Mouse (Mus musculus): Measurements from ENCODE around the gene Hectd4. TPM values are rescaled to one million over a fixed set of nuclear protein-coding genes. Genes with fewer than 3 reads are reported as not detected.
"Not testable (repeated sequence)": the region's sequence is repeated elsewhere in the genome, so short reads cannot be mapped to it uniquely, and the experiment has no call there.

Gene Hectd4
- polyA plus RNA-seq, 1 experiment, result 28.8 TPM

GRCm38 (mm10) chr5:121224856-121225255, 4.8 kb downstream of the Hectd4 start:
- Histone ChIP-seq H3K4me3 (ENCODE audit: low read depth, low read length) (no peak overlapping the region), H3K4me1 (ENCODE audit: control insufficient read depth, insufficient read depth, insufficient read length, low read length) (peaks cover 16% of the 10 kb centered on the region)
- 61% methylated on average over 3 of the region's 3 CpGs for WGBS

GRCm38 (mm10) chr5:121225854-121226253, 5.8 kb downstream of the Hectd4 start:
- Histone ChIP-seq H3K4me1 (ENCODE audit: control insufficient read depth, insufficient read depth, insufficient read length, low read length) (peaks cover 25% of the 10 kb centered on the region), H3K36me3 (ENCODE audit: control insufficient read depth, insufficient read depth, low read length) (peaks cover 2% of the 10 kb centered on the region; the same call in 1 of the 2 replicates), H3K27ac (ENCODE audit: insufficient read depth, low read depth, low read length) (peak overlapping the region; percentile 38), H3K4me3 (ENCODE audit: low read depth, low read length) (no peak overlapping the region), H3K27me3 (ENCODE audit: control insufficient read depth, insufficient read depth, low read length) (no peaks in the 10 kb centered on the region)
- no peak for TF ChIP-seq POLR2A (IDR thresholded peaks at IDR 0.05; ENCODE audit: low read depth, low read length)
- TF ChIP-seq CTCF (IDR thresholded peaks at IDR 0.05; ENCODE audit: extremely low read depth, insufficient read length, insufficient replicate concordance, low read depth, low read length), result no peak
- WGBS, result 27% methylated on average over 2 of the region's 2 CpGs

More at GRCm38 (mm10) chr5:121224856-121225255, 4.8 kb downstream of the Hectd4 start:
- TF ChIP-seq CTCF (IDR thresholded peaks at IDR 0.05; ENCODE audit: extremely low read depth, insufficient read length, insufficient replicate concordance, low read depth, low read length), result no peak
- no peaks in the 10 kb centered on the region for H3K27me3 ChIP-seq (ENCODE audit: control insufficient read depth, insufficient read depth, low read length)
- peaks cover 2% of the 10 kb centered on the region; the same call in 1 of the 2 replicates for H3K36me3 ChIP-seq (ENCODE audit: control insufficient read depth, insufficient read depth, low read length)
- H3K27ac ChIP-seq (ENCODE audit: insufficient read depth, low read depth, low read length), result no peak overlapping the region

GRCm38 (mm10) chr5:121226406-121226805, 6.4 kb downstream of the Hectd4 start:
- Histone ChIP-seq H3K4me3 (ENCODE audit: low read depth, low read length) (no peak overlapping the region), H3K27me3 (ENCODE audit: control insufficient read depth, insufficient read depth, low read length) (no peaks in the 10 kb centered on the region), H3K4me1 (ENCODE audit: control insufficient read depth, insufficient read depth, insufficient read length, low read length) (peaks cover 25% of the 10 kb centered on the region; the same call in 1 of the 2 replicates), H3K27ac (ENCODE audit: insufficient read depth, low read depth, low read length) (peak overlapping the region; percentile 38), H3K36me3 (ENCODE audit: control insufficient read depth, insufficient read depth, low read length) (0 out of 2 replicates have a peak, but pooled peaks cover 2% of the 10 kb centered on the region)
- WGBS, result 28% methylated on average over 3 of the region's 3 CpGs
- TF ChIP-seq POLR2A (IDR thresholded peaks at IDR 0.05; ENCODE audit: low read depth, low read length) (no peak), CTCF (IDR thresholded peaks at IDR 0.05; ENCODE audit: extremely low read depth, insufficient read length, insufficient replicate concordance, low read depth, low read length) (no peak)

DNA sequence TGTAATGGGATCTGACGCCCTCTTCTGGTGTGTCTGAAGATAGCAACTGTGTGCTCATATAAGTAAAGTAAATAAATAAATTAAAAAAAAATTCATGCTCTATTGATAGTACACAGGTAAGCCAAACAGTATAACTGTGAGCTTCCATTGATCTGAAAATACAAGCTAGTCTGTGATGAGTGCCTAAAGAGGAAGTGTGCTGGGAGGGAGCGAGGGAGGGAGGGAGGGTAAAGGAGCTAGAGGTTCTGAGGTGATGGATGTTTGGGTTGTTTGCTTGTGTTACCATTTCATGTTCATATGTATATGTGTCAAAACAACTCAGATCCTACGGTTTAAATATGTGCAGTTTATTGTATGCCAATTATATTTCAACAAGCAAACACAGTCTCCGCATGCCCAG, 6.8 kb downstream of the Hectd4 start:
- WGBS, result 65% methylated on average over 4 of the region's 4 CpGs
- Histone ChIP-seq H3K27ac (ENCODE audit: insufficient read depth, low read depth, low read length) (peak overlapping the region; percentile 64; the same call in 1 of the 2 replicates), H3K4me1 (ENCODE audit: control insufficient read depth, insufficient read depth, insufficient read length, low read length) (peaks cover 24% of the 10 kb centered on the region; the same call in 1 of the 2 replicates), H3K36me3 (ENCODE audit: control insufficient read depth, insufficient read depth, low read length) (0 out of 2 replicates have a peak, but pooled peaks cover 2% of the 10 kb centered on the region), H3K27me3 (ENCODE audit: control insufficient read depth, insufficient read depth, low read length) (no peaks in the 10 kb centered on the region), H3K4me3 (ENCODE audit: low read depth, low read length) (no peak overlapping the region)
- TF ChIP-seq POLR2A (IDR thresholded peaks at IDR 0.05; ENCODE audit: low read depth, low read length), result no peak
- no peak for TF ChIP-seq CTCF (IDR thresholded peaks at IDR 0.05; ENCODE audit: extremely low read depth, insufficient read length, insufficient replicate concordance, low read depth, low read length)

DNA sequence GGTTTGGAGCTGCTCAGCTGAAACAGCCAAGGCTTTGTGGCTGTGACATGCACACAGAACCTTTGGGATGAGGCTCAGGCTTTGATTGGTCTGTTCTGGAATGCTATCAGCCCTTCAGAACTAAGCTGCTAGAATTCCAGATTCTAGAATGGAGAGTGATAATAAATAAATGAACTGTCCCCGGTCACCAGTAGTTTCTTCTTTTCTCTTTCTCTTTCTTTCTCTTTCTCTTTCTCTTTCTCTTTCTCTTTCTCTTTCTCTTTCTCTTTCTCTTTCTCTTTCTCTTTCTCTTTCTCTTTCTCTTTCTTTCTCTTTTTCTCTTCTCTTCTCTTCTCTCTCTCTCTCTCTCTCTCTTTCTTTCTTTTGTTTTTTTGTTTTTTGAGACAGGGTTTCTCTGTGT, 7.3 kb downstream of the Hectd4 start:
- peak overlapping the region; percentile 64 for H3K27ac ChIP-seq (ENCODE audit: insufficient read depth, low read depth, low read length)
- 53% methylated on average over 1 of the region's 1 CpGs for WGBS

DNA sequence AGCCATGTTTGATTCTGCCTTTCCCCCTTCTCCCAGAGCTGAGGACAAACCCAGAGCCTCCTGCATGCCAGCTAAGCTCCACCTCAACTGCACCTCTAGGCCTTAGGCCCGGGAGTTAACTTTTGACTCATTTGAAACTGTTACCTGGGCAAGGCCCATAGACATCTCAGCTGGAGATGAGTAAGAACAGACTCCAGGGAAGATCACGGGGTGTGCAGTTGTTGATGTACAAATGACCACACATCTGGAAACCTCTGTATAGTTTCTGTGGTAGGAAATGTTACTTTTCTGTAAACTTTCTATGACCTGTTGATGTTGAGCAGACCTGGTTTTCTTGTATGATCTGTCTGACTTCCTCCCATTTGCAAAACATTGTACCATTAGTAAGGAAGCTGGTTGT, 9.2 kb downstream of the Hectd4 start:
- 0 out of 2 replicates have a peak, but pooled peaks cover 2% of the 10 kb centered on the region for H3K36me3 ChIP-seq (ENCODE audit: control insufficient read depth, insufficient read depth, low read length)
- WGBS, result 75% methylated on average over 2 of the region's 2 CpGs
- no peak overlapping the region for H3K27ac ChIP-seq (ENCODE audit: insufficient read depth, low read depth, low read length)
- H3K27me3 ChIP-seq (ENCODE audit: control insufficient read depth, insufficient read depth, low read length), result no peaks in the 10 kb centered on the region
- H3K4me1 ChIP-seq (ENCODE audit: control insufficient read depth, insufficient read depth, insufficient read length, low read length), result peaks cover 28% of the 10 kb centered on the region; the same call in 1 of the 2 replicates
- no peak overlapping the region for H3K4me3 ChIP-seq (ENCODE audit: low read depth, low read length)
- no peak for TF ChIP-seq POLR2A (IDR thresholded peaks at IDR 0.05; ENCODE audit: low read depth, low read length)
- no peak for TF ChIP-seq CTCF (IDR thresholded peaks at IDR 0.05; ENCODE audit: extremely low read depth, insufficient read length, insufficient replicate concordance, low read depth, low read length)

More for the DNA sequence above, 7.3 kb downstream of the Hectd4 start:
- H3K27me3 ChIP-seq (ENCODE audit: control insufficient read depth, insufficient read depth, low read length); H3K4me3 ChIP-seq (ENCODE audit: low read depth, low read length); H3K36me3 ChIP-seq (ENCODE audit: control insufficient read depth, insufficient read depth, low read length): not testable (repeated sequence)
- H3K4me1 ChIP-seq (ENCODE audit: control insufficient read depth, insufficient read depth, insufficient read length, low read length), result peaks cover 24% of the 10 kb centered on the region; the same call in 1 of the 2 replicates

- H3K4me3 ChIP-seq (ENCODE audit: low read depth, low read length), result no peak overlapping the region
- no peak overlapping the region for H3K27ac ChIP-seq (ENCODE audit: insufficient read depth, low read depth, low read length)
- TF ChIP-seq POLR2A (IDR thresholded peaks at IDR 0.05; ENCODE audit: low read depth, low read length), result no peak
- no peak for TF ChIP-seq CTCF (IDR thresholded peaks at IDR 0.05; ENCODE audit: extremely low read depth, insufficient read length, insufficient replicate concordance, low read depth, low read length)
- 59% methylated on average over 9 of the region's 9 CpGs for WGBS
- H3K27me3 ChIP-seq (ENCODE audit: control insufficient read depth, insufficient read depth, low read length), result no peaks in the 10 kb centered on the region
- H3K4me1 ChIP-seq (ENCODE audit: control insufficient read depth, insufficient read depth, insufficient read length, low read length), result peaks cover 29% of the 10 kb centered on the region; the same call in 1 of the 2 replicates
- H3K36me3 ChIP-seq (ENCODE audit: control insufficient read depth, insufficient read depth, low read length), result no peaks in the 10 kb centered on the region
Measured at GRCm38 (mm10) chr5:121230811-121231210, 10.8 kb downstream of the Hectd4 start.

All from small intestine, adult 2 months (tissue).